Mouse (Mus musculus) spleen, adult 2 months (tissue): ENCODE results near the gene Vps25.

ENCODE experiments used
- CTCF ChIP-seq: fragments of 200-500 bp; IDR thresholded peaks from 2 replicates; pipeline ENCODE4 v1.5.1; 2011; ENCODE audit warnings: mild to moderate bottlenecking, inconsistent platforms; ENCODE audit not compliant: insufficient read depth, insufficient read length, insufficient replicate concordance; ENCODE audit errors: extremely low read depth
- POLR2A ChIP-seq: fragments of 200-500 bp; IDR thresholded peaks from 2 replicates; pipeline ENCODE4 v1.6.1; 2011; ENCODE audit warnings: low read depth, low read length, inconsistent platforms

DNA sequence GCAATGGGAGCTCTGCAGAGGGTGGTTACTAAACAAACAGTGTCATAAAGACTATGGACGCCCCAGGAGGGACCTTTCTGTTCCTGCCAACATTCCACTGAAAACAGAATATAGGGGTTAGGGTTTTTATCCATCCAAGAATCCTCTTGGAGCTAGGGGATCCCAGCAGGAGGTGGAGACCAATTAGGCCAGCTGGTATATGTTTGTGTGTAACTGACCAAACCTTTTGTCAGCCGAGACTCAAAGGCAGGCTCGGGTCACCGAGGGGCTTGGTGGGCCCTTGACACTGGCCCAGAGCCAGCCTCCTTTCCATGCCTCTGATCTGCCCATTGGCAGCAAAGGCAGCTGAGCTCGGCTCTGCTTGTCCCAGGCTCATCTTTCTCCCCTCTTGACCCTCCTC is 29.4 kb downstream of the Vps25 start:
- TF ChIP-seq CTCF (no peak), POLR2A (no peak)
